Mouse (Mus musculus) myocyte (in vitro differentiated cells): ENCODE results near the gene Birc6.

Source experiments
- E2F4 ChIP-seq: IDR thresholded peaks from one replicate; pipeline ENCODE4 v1.6.1; 2011; ENCODE audit warnings: mild to moderate bottlenecking, control low read depth, moderate library complexity; ENCODE audit not compliant: insufficient read depth
- MYOG ChIP-seq, 3 experiments: IDR thresholded peaks; one replicate each; pipeline ENCODE4 v1.6.1; 2011; ENCODE audit warnings: control low read depth in 2 of 3, low read depth in 2 of 3, mild to moderate bottlenecking in 2 of 3; ENCODE audit not compliant: insufficient read length in 2 of 3, control insufficient read depth in 1 of 3, insufficient read depth in 1 of 3
- POLR2A ChIP-seq: IDR thresholded peaks from one replicate; pipeline ENCODE4 v1.6.1; 2011; ENCODE audit warnings: low read depth, mild to moderate bottlenecking, control low read depth, moderate library complexity; ENCODE audit not compliant: insufficient read length
- USF1 ChIP-seq: IDR thresholded peaks from one replicate; pipeline ENCODE4 v1.6.1; 2011; ENCODE audit warnings: low read depth, mild to moderate bottlenecking, control low read depth, moderate library complexity

- TF ChIP-seq USF1 = no peak
- no peak for TF ChIP-seq MYOG (IDR thresholded peaks at IDR 0.05; ENCODE audit: control insufficient read depth in 1 of 3, insufficient read depth in 1 of 3, insufficient read length in 2 of 3, low read depth in 2 of 3)
- TF ChIP-seq POLR2A = no peak
- no peak for TF ChIP-seq E2F4
Observed at GRCm38 (mm10) chr17:74507934-74508333, 20.2 kb upstream of the Birc6 start.
